Mouse (Mus musculus): ENCODE data around the gene Rhobtb1.

The Rhobtb1 gene

DNA sequence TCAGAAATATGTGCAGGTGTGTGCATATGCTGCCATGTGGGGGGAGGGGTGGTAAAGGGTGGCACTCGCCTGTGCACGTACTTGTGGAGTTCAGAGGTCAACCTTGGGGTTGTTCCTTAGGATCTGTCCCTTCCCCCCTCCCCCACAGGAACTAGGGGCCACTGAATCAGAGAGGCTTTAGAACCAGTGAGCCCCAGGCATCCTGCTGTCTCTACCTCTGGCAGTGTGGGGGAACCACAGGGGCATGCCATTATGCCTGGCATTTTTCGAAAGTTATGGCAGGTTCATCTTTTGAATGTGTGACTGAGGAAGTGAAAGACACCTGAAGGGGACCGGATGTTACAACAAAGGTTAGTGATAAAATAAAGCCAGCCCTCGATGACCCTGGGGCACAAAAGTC is 59.4 kb downstream of the Rhobtb1 start:
- DNase-seq (ENCODE audit: extremely low spot score, low spot score): no peak

DNA sequence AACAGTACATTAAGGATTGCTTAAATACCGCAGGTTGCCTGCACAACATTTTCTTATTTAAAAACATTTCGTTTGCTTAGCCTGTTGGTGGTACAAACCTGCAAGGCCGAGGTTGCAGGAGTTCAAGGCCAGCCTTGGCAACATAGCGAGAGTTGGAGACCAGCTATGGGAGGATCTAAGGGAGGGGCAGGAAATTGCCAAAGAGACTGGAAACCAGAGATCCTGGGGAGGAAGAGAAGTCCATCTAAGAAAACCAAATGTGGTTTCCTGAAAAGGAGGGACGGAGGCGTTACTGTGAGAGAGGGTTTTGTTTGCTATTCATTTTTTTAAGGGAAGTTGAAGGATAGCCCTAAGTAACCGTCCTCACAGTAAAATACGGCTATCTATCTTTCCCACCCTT is 60.3 kb downstream of the Rhobtb1 start:
- peak; percentile 23 for DNase-seq (ENCODE audit: extremely low spot score, low spot score)

DNA sequence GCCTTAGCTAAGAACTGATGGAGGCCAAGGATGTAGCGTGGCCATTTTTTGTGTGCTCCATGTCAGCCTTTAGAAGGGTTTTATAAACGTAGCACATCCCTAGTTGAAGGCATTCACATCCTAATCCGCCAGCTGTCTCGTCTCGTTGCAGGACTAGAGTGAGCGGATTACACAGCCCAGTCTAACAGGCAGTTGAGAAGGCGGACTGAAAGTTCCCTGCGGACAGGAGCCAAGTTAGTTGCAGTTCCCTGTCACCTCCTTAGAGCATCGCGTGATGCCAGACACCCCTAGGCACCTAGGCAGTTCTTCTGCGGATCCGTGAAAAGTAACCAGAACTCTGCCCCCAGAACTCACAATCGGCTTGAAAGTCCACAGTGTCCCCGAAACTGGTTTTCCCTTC is 60.7 kb downstream of the Rhobtb1 start:
- DNase-seq (ENCODE audit: extremely low spot score, low spot score): peak; percentile 64

DNA sequence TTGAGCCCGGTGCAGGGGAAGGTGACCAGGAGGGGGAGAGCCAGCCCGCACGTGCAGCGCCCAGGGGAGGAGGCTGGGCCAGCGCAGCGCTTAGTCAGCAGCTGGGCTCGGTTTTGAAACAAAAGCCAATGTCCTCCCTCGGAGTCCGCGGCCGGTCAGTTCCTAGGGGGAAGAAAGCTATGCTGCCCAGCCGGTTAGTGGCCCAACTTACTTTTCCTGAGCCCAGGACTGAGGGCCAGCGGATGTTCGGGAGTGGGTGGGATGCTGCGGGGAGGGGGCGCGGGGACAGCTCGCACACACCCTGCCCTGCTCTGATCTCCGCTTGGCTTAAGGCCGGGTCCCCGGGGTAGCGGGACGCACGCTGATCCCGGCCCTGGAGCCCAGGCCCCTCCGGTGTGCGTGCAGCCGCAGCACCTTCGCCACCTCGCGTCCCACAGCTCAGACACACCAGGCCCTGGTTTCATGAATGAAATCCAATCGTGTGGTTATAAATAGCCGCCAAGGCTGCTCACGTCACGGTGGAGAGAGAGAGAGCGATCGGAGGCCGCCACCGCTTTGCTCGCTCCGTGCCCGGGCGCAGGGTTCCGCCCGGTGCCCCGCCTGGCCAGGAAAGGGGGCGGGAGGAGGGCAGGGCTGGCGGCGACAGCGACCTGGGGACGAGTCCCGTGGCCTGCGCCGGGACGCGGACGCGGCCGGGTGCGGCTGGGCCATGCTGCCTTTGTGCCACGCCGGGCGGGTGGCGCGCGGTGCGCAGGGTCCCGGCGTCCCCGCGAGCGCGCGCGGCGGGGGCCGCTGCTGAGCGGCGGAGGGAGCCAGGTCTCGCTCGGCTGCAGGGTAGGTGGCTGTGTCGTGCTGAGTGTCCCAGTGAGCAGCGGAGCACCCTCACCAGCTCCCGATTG is 61.6 kb downstream of the Rhobtb1 start, which contains the start of gene A930033H14Rik:
A930033H14Rik (minus strand) TSS at position 557 of the 899 bp plus-strand sequence.
- peak; percentile 85 for DNase-seq (ENCODE audit: extremely low spot score, low spot score)

DNA sequence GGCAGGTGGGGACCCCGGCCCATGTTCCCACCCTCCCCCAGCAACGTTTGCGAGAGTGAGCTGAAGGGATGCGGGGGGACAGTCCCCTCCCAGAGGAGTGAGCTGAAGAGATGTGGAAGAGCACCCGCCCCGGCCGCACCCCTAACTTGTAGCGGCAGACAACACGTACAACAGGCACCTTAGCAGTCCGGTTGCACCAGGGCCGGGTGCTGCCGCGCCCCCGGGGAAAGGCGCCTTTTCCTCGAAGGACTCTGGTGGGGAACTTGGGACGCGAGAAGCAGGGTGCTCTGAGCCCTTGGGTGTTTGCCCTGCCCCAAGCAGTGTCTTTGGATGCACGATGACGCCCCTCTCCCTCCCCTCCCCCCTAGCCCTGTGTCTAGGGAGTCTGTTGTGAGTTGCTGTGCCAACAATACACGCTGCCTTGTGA is 62.2 kb downstream of the Rhobtb1 start:
- no peak for DNase-seq (ENCODE audit: extremely low spot score, low spot score)

DNA sequence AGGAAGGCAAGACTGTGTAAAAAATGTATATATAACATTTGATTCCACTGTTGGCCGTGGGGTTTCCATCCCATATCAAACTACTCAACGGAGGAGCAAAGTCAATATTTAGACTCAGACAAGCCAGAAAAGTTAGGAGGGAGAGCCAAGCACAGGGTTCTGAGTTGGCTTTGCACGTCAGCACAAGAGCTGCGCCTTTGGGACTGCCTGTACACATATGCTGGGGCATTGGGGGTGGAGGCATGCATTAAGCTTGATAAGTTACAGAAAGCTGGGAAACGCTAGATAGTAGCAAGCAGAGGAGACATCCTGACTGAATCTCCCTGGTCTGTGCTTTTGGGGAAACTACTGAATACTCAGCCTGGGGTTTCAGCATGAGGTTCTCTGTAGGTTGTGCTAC is 62.8 kb downstream of the Rhobtb1 start:
- no peak for DNase-seq (ENCODE audit: extremely low spot score, low spot score)

DNA sequence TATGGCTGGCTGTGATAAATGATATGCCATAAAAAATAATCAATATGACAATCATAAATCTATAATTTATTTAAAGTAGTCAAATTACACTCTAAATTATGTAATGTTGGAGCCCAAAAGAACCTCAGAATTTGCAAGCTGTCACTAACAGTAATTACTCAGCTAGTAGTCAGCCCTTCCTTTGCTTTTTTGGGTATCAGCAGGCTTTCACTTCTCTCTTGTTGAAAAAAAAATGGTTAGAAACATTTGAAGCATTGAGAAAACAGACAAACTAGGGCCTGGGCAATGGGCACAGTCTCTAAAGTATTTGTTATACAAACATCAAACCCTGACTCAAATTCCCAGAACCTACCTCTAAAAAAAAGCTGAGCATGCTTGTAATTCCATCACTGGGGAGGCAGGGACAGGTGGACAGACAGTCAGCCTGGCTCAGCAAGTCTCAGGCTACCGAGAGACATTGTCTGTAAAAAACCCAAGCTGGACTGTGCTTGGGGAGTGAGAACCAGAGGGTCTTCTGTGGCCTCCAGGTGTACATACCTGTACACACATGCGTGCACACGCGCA is 66.0 kb downstream of the Rhobtb1 start:
- no peak for DNase-seq (ENCODE audit: extremely low spot score, low spot score)

DNA sequence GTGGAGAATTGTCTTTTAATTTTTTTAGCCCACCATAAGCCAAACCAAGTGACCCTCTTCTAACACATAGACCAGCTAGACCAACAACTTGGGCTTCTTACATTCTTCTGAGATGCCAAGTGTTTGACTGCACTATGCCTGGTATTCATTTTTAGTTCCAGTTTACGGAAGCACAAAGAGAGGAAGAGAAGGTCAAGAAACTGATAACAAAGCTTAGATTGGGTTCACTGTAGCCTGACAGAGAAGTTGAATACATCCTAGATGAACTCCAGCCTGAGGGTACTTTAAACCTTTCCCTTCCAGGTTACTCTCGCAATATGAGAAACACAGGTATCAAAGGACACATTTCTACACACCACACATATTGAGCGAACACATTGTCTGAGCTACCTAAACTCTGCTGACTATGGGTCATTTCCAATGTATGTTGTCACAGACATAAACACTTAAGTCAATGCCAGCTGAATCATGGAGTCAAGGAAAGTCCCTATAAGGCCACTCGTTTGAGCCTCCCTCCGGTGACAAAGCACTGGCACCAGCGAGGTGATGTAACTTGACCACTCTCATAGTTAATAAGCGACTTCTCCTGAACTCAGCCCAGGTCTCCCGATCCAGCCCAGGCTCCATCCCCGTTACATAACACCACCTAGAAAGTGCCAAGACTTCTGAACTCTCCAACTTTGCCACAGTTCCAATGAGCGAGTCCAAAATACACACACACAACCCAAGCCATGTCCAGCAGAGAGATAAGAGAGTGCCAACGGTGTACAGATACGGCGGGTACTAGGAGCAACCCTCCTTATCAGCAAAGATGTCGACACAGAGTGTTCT is 67.4 kb downstream of the Rhobtb1 start:
- DNase-seq (ENCODE audit: extremely low spot score, low spot score): no peak

DNA sequence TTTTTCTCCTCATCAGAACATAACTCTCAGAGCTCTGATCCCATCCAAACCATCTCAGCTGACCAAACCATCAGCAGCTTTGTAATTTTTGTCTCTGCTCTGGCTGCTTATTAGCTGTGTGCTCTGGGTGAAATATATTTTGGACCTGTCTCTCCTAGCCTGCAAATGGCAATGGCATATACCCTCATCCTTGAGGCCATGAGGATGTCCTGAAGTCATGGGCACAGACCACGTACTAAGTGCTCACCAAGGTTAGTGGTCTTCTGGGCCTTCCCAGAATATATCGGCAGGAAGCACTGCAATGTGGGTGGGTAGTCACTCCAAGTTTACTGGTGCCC is 68.0 kb downstream of the Rhobtb1 start:
- DNase-seq (ENCODE audit: extremely low spot score, low spot score): no peak

DNA sequence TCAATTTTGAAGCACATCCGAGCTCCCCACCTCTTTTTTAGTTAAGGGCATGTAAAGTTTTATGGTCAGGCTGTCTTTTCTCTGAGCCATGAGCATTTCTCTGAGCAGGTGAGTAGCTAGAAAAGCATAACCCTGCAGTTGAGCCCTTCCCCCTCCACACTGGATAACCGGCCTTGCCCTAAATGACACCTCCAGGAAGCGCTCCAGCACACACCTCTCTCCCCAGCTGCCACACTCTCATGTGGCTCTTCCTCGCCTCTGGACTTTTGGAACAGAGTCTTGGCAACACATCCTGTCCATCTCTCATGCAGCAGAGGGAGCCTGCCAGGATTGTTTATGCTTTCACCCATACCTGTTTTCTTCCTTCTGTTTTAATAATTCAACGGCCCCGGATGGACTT is 69.1 kb downstream of the Rhobtb1 start:
- DNase-seq (ENCODE audit: extremely low spot score, low spot score): no peak

DNA sequence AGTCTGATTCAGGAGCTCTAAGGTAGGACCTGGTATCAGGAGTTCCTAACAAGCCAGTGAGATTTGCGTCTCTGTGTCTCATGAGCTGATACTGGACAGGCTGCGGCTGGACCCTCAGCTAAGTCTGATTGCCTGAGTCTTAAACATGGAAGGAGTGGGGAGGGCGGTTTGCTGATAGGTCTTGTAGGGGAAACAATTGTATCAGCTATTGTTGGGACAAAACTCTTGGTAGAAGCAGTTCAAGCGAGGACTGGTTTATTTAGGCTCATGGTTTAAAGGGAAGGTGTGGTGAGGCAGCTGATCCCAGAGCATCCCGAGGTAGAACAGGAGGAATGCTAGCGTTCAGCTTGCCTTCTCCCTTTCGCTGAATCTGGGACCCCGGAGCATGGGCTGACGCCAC is 69.9 kb downstream of the Rhobtb1 start:
- DNase-seq (ENCODE audit: extremely low spot score, low spot score): no peak

DNA sequence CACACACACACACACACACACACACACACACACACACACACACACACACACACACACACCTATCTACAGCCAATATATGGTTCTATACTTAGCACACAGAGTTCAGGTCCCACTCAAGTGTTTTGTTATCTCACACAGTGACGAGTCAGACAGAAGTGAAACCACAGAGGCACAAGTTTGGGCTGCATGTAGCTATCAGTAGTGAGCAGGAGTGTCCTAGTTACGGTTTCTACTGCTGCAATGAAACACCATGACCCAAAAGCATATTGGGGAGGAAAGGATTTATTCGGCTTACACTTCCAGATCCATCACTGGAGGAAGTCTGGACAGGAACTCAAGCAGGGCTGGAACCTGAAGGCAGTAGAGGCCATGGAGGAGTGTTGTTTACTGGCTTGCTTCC is 70.7 kb downstream of the Rhobtb1 start:
- DNase-seq (ENCODE audit: extremely low spot score, low spot score): no peak

DNA sequence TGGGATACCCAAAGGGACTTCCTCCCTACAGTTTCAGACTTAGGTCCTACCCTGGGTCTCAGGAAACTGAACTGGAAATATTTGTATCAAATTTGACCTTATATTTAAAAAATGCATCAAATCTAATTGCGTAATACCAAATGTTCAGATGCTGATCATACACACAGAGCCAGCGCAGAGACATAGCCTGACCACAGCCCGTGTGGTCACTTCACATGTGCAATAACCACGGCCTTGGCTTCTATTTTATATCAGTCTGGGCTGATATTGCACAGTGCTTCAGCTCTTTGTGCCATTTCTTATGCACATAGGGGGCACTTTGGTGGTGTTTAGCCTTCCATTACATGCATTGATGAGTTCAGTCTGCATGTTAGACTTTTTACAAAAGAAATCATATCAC is 72.0 kb downstream of the Rhobtb1 start:
- DNase-seq (ENCODE audit: extremely low spot score, low spot score): no peak

DNA sequence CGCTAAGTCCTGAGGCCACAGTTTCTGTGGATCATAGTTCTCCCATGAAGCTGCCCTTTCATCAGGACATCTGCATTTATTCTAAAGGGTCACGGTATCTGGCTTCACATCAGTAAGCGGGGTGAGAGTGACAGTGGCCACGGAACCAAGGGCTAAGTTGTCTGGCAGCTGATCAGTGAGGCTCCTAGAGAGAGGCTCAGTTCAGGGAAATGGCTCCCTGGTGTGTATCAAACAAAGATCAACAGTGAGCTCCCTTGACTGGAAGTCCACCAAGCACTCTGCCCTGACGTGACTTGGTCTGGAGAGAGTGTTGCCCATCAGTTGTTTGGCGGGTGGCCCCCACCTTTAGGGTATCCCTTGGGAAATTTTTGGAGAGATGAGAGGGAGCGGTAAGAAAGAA is 73.0 kb downstream of the Rhobtb1 start:
- no peak for DNase-seq (ENCODE audit: extremely low spot score, low spot score)

DNA sequence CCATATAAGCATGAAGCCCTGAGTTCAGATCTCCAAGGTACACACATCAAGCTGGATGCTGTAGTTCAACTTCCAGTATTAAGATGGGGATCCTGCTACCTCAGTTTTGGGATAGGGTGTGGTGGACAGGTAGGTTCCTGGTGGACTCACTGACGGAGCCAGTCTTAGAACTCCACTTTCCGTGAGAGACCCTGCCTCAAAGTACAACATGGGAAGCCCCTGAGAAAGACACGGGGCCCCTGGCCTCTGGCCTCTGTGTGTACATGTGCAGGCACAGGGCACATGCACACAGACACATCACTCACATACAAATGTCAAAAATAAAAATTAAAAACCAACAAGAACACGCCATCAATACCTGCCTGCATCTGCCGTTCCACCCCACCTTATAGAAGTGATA is 74.2 kb downstream of the Rhobtb1 start:
- no peak for DNase-seq (ENCODE audit: extremely low spot score, low spot score)

DNA sequence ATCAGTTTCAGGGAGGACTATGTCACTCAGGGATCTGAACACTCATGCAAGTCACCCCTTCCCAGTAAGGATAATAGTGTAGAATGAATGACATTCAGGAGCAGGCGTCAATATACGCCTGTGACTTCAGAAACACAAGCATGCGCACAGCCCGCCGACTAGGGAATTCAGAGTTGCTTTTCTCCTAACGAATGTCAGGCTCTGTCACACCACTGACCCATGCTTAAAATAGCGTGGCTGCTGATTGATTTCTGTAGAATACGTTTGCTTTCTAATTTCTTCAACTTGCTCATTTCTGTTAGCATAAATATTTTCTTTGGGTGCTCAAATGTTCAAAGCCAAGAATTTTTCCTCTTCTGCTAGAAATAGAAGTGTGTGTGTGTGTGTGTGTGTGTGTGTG is 74.7 kb downstream of the Rhobtb1 start:
- DNase-seq (ENCODE audit: extremely low spot score, low spot score): no peak

DNA sequence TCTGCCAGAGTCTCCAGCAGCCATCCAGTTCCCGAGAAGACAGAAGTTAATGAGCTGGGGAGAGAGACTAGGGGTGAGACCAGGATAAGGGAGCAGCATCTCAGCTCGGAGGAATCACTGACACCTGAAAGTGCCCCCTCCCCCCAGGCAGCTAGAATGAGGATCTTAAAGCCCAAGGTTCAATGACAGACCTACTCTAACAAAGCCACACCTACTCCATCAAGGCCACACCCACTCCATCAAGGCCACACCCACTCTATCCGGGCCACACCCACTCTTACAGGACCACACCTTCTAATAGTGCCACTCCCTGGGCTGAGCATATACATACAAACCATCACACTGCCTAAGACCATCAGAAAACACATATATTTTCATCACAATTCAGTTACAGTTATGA is 86.0 kb downstream of the Rhobtb1 start:
- no peak for DNase-seq (ENCODE audit: extremely low spot score, low spot score)

DNA sequence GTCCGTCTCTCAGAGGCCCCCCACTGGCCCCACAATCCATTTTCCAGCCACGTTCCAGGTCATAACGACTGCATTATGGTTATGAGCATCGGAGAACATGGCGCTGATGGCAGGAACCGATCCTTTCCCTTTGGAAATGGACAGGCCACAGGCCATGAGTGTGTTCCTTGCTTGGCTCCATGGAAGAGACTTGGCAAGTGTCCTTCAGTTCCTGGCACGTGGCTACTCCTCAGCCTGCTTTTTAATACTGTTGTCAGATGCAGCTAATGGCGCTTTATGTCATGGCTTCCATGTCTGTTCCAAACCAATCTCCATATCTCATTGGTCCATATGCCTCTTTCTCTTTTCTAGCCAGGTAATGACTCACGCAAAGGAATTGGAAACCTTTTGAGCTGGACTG is 86.5 kb downstream of the Rhobtb1 start:
- DNase-seq (ENCODE audit: extremely low spot score, low spot score): no peak

DNA sequence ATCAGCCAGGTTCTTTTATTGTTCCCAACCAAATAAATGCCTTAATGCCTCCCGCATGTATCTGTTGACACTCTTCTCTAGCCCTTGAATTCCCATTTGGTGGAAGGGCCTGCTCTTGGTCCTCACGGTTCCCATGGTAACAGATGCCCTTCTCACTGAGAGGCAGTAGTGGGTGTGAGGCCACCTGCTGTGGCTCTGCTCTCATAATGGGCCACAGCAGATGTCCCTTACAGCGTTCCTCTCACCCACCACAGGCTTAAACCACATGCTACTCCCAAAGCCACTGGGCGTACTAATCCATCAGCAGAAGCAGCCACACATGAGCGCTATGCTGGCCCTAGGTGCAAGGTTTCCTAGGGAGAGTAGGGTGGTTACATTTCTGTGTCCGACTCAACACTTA is 87.1 kb downstream of the Rhobtb1 start:
- no peak for DNase-seq (ENCODE audit: extremely low spot score, low spot score)

DNA sequence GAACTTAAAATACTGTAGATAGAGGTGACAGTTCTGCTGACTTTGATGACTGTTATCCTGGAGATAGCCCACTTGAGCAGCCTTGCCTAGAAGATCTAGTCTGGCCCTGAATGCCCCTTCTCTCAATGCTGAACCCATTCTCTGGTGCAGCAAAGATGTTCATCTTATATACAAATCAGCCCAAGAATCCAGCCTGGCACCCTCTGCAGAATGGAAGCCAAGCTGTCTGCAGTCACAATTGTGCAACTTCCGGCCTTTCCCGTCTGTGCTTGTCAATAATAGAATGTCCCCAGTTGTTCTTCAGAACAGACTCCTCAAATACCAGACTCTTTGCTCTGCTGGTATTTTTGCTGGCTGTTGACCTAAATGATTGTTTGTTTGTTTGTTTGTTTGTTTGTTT is 89.3 kb downstream of the Rhobtb1 start:
- DNase-seq (ENCODE audit: extremely low spot score, low spot score): no peak

DNA sequence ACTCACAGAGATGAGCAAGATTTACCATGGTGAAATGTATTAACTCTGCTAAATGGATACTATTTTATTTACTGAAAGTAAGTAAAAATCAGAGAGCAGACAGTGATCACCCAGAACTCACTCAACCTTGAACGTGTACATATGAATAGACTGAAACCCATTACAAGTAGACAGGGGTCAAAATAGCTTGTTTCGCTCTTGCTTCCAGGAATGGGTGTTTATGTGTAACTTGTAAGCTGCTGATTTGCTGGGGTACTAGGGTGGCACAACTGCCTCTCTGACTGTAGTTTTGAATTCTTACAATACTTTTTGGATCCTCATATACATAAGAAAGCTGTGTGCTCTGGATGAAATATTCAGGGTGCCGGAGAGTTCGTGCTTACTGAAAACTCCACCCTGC is 93.9 kb downstream of the Rhobtb1 start:
- no peak for DNase-seq (ENCODE audit: extremely low spot score, low spot score)
